Mouse (Mus musculus): ENCODE data around the gene Cldnd1. TPM values are rescaled to one million over a fixed set of nuclear protein-coding genes. Genes with fewer than 3 reads are reported as not detected.

Gene Cldnd1
- polyA plus RNA-seq, 1 experiment from 2014 or later: 96.1 TPM

DNA sequence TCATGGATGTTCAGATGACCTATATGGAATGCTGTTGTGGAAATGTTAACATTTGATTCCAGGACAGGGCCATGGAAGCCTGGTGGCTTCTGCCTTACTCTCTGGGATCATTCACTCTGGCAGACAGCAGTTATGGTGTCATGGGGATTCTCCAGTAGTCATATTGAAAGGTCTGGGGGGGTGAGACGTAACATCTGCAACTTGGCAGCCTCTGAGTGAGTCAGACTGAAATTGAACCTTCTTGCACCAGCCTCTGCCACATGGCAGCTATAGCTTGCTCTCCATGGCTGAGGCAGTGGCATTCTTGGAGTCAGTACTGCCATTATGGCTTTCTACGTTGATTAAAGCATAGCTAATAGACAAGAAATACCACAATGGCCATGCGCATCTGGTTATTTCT is 30.9 kb upstream of the Cldnd1 start:
- Histone ChIP-seq H3K4me2 (no peak overlapping the region), H3K9ac (no peak overlapping the region), H3K4me3 (no peak overlapping the region), H3K4me1 (peaks cover 4% of the 10 kb centered on the region; the same call in 1 of the 2 replicates), H3K27ac (replicated peaks) (no peak overlapping the region), H3K27me3 (replicated peaks) (no peaks in the 10 kb centered on the region), H3K36me3 (no peaks in the 10 kb centered on the region), H3K9me3 (no peaks in the 10 kb centered on the region)
- no peak for ATAC-seq (ENCODE audit: extremely low read depth, insufficient number of reproducible peaks, low FRiP score, low TSS enrichment)
- WGBS: 79% methylated on average over 3 of the region's 3 CpGs

- WGBS: 88% methylated on average over 1 of the region's 1 CpGs
- H3K36me3 ChIP-seq: no peaks in the 10 kb centered on the region
- H3K4me3 ChIP-seq: no peak overlapping the region
- no peaks in the 10 kb centered on the region for H3K9me3 ChIP-seq
- peaks cover 6% of the 10 kb centered on the region; the same call in 1 of the 2 replicates for H3K4me1 ChIP-seq
- H3K4me2 ChIP-seq: no peak overlapping the region
- H3K27ac ChIP-seq (replicated peaks): no peak overlapping the region
- no peaks in the 10 kb centered on the region for H3K27me3 ChIP-seq (replicated peaks)
- H3K9ac ChIP-seq: no peak overlapping the region
- ATAC-seq (ENCODE audit: extremely low read depth, insufficient number of reproducible peaks, low FRiP score, low TSS enrichment): no peak
Measured at GRCm38 (mm10) chr16:58697261-58697660, 30.4 kb upstream of the Cldnd1 start.

DNA sequence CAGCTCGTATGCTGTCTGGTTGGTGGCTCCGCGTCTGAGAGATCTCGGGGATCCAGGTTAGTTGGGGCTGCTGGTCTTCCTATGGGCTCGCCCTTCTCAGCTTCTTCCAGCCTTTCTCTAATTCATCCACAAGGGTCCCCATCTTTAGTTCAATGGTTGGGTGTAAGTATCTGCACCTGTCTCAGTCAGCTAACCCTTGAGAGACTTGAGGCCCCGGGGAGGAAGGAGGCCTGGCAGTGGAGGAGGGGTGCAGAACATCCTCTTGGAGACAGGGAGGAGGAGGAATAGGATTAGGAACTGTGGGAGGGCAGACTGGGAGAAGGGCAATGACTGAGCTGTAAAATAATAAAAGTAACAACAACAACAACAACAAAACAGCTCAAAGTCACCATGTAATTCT is 27.5 kb upstream of the Cldnd1 start:
- no peak for ATAC-seq (ENCODE audit: extremely low read depth, insufficient number of reproducible peaks, low FRiP score, low TSS enrichment)
- H3K4me1 ChIP-seq: peaks cover 25% of the 10 kb centered on the region
- H3K27me3 ChIP-seq (replicated peaks): no peaks in the 10 kb centered on the region
- H3K4me2 ChIP-seq: no peak overlapping the region
- H3K27ac ChIP-seq (replicated peaks): no peak overlapping the region
- no peak overlapping the region for H3K9ac ChIP-seq
- WGBS: 75% methylated on average over 6 of the region's 6 CpGs
- H3K9me3 ChIP-seq: no peaks in the 10 kb centered on the region
- H3K4me3 ChIP-seq: no peak overlapping the region
- H3K36me3 ChIP-seq: no peaks in the 10 kb centered on the region

GRCm38 (mm10) chr16:58700816-58701424 is 26.8 kb upstream of the Cldnd1 start:
- no peak for ATAC-seq (ENCODE audit: extremely low read depth, insufficient number of reproducible peaks, low FRiP score, low TSS enrichment)
- WGBS: 73% methylated on average over 12 of the region's 12 CpGs
- Histone ChIP-seq H3K27me3 (replicated peaks) (no peaks in the 10 kb centered on the region), H3K4me3 (no peak overlapping the region), H3K27ac (replicated peaks) (no peak overlapping the region), H3K9me3 (no peaks in the 10 kb centered on the region), H3K36me3 (no peaks in the 10 kb centered on the region), H3K4me2 (no peak overlapping the region), H3K4me1 (peaks cover 25% of the 10 kb centered on the region), H3K9ac (no peak overlapping the region)

DNA sequence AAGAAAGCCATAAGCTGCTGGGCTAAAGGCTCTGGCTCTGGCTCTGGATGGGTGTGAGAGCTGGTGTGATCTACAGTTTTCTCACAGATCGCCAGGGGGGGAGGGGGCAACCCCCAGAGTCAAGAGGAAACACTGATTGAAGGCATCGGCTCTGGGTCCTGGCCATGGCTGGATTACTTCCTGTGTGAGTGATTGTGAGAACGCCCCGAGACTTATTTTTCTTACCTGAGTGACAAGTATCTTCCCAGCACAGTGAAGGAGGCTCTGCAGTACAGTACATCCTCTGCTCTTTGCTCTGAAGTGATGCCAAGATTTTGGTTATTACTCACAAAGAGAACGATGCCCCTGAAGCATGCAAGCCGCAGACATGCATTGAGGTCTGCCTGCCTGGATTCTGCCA is 25.9 kb upstream of the Cldnd1 start:
- ATAC-seq (ENCODE audit: extremely low read depth, insufficient number of reproducible peaks, low FRiP score, low TSS enrichment): no peak
- H3K9ac ChIP-seq: no peak overlapping the region
- no peak overlapping the region for H3K4me3 ChIP-seq
- WGBS: 38% methylated on average over 6 of the region's 6 CpGs
- no peak overlapping the region for H3K4me2 ChIP-seq
- H3K9me3 ChIP-seq: no peaks in the 10 kb centered on the region
- peaks cover 25% of the 10 kb centered on the region for H3K4me1 ChIP-seq
- H3K27ac ChIP-seq (replicated peaks): no peak overlapping the region
- H3K36me3 ChIP-seq: no peaks in the 10 kb centered on the region
- no peaks in the 10 kb centered on the region for H3K27me3 ChIP-seq (replicated peaks)

DNA sequence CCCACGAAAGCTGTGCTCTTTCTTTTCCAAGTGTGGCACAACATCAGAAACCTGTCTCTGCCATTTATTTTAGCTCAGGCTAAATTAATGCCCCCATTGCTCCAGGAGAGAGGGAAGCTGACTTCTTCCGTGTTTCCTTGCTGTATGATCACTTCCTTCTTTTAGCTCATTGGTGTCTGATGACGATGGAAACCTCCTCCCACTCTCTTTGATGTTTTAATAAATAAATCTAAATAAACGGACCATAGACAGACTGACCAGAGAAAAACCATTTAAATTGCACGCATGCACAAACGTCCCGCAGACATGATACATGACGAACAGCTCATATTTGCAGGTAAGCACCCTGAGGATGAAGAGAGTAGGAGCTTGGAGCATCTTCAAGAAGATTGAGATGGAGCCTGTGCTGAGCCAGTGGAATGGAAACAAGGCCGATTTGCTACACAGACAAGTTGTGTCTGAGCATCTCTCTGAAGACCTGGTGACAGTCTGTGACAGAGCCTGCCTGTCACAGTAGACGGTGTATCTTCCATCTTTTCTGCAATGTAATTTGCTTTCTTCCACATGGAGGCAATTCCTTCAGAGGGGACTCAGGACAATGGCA is 25.3 kb upstream of the Cldnd1 start:
- peaks cover 25% of the 10 kb centered on the region for H3K4me1 ChIP-seq
- H3K9me3 ChIP-seq: no peaks in the 10 kb centered on the region
- WGBS: 74% methylated on average over 10 of the region's 10 CpGs
- H3K4me3 ChIP-seq: no peak overlapping the region
- H3K27ac ChIP-seq (replicated peaks): no peak overlapping the region
- no peak overlapping the region for H3K4me2 ChIP-seq
- H3K9ac ChIP-seq: no peak overlapping the region
- no peaks in the 10 kb centered on the region for H3K36me3 ChIP-seq
- ATAC-seq (ENCODE audit: extremely low read depth, insufficient number of reproducible peaks, low FRiP score, low TSS enrichment): no peak
- H3K27me3 ChIP-seq (replicated peaks): no peaks in the 10 kb centered on the region

GRCm38 (mm10) chr16:58703382-58704124 is 24.2 kb upstream of the Cldnd1 start:
- ATAC-seq (ENCODE audit: extremely low read depth, insufficient number of reproducible peaks, low FRiP score, low TSS enrichment): no peak
- peaks cover 25% of the 10 kb centered on the region for H3K4me1 ChIP-seq
- H3K9ac ChIP-seq: no peak overlapping the region
- H3K36me3 ChIP-seq: no peaks in the 10 kb centered on the region
- WGBS: 9% methylated on average over 10 of the region's 10 CpGs
- H3K4me3 ChIP-seq: peak overlapping the region; percentile 24; the same call in 1 of the 2 replicates
- H3K27me3 ChIP-seq (replicated peaks): no peaks in the 10 kb centered on the region
- H3K4me2 ChIP-seq: peak overlapping the region; percentile 52
- H3K9me3 ChIP-seq: no peaks in the 10 kb centered on the region
- H3K27ac ChIP-seq (replicated peaks): peak overlapping the region; percentile 61

- Histone ChIP-seq H3K4me2 (no peak overlapping the region), H3K9ac (no peak overlapping the region), H3K4me1 (peaks cover 25% of the 10 kb centered on the region), H3K9me3 (no peaks in the 10 kb centered on the region), H3K27ac (replicated peaks) (no peak overlapping the region), H3K27me3 (replicated peaks) (no peaks in the 10 kb centered on the region), H3K4me3 (no peak overlapping the region), H3K36me3 (no peaks in the 10 kb centered on the region)
- no peak for ATAC-seq (ENCODE audit: extremely low read depth, insufficient number of reproducible peaks, low FRiP score, low TSS enrichment)
Measured at GRCm38 (mm10) chr16:58704999-58705398, 22.7 kb upstream of the Cldnd1 start.

DNA sequence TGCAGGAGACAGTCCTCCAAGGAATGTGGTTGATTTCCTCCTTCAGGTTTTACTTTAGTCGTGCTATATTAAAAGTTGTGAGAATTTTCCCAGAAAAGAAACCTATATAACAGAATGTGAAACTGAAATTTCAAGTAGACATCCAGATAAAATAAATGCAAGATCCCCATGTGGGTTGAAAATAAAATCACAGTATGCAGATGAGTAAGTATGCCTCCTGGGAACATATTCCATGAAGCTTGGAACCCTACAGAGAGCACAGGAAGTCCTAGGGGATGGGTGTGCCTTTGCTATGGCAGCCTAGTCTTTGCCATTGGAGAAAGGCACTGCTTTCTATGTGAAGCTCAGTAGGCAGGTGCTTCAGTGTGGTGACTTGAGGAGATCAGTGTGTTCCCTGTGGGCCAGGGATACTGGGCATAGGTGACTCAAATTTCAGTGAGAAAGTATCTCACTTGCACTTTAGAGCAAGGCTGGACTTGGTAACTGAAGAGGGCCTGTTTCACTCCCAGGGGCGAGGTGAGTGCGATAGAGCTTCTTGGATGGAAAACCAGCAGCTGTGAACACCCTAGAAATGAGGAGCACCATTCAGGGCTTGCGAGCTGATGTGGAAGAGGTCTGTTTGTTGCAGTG is 20.3 kb upstream of the Cldnd1 start:
- Histone ChIP-seq H3K27ac (replicated peaks) (no peak overlapping the region), H3K27me3 (replicated peaks) (no peaks in the 10 kb centered on the region), H3K4me1 (peaks cover 19% of the 10 kb centered on the region), H3K4me2 (no peak overlapping the region), H3K4me3 (no peak overlapping the region), H3K9me3 (no peaks in the 10 kb centered on the region), H3K9ac (no peak overlapping the region), H3K36me3 (no peaks in the 10 kb centered on the region)
- no peak for ATAC-seq (ENCODE audit: extremely low read depth, insufficient number of reproducible peaks, low FRiP score, low TSS enrichment)
- 83% methylated on average over 4 of the region's 4 CpGs for WGBS

GRCm38 (mm10) chr16:58708601-58709475 is 18.9 kb upstream of the Cldnd1 start:
- Histone ChIP-seq H3K9ac (no peak overlapping the region), H3K4me1 (peaks cover 7% of the 10 kb centered on the region), H3K27me3 (replicated peaks) (no peaks in the 10 kb centered on the region), H3K4me2 (no peak overlapping the region), H3K36me3 (no peaks in the 10 kb centered on the region), H3K4me3 (no peak overlapping the region), H3K9me3 (no peaks in the 10 kb centered on the region), H3K27ac (replicated peaks) (no peak overlapping the region)
- WGBS: 78% methylated on average over 3 of the region's 3 CpGs
- no peak for ATAC-seq (ENCODE audit: extremely low read depth, insufficient number of reproducible peaks, low FRiP score, low TSS enrichment)

GRCm38 (mm10) chr16:58709536-58709935 is 18.2 kb upstream of the Cldnd1 start:
- WGBS: 76% methylated on average over 4 of the region's 4 CpGs
- no peak overlapping the region for H3K4me2 ChIP-seq
- 0 out of 2 replicates have a peak, but pooled peaks cover under 1% of the 10 kb centered on the region for H3K4me1 ChIP-seq
- H3K36me3 ChIP-seq: no peaks in the 10 kb centered on the region
- H3K27me3 ChIP-seq (replicated peaks): no peaks in the 10 kb centered on the region
- ATAC-seq (ENCODE audit: extremely low read depth, insufficient number of reproducible peaks, low FRiP score, low TSS enrichment): no peak
- no peak overlapping the region for H3K27ac ChIP-seq (replicated peaks)
- H3K4me3 ChIP-seq: no peak overlapping the region
- H3K9me3 ChIP-seq: no peaks in the 10 kb centered on the region
- H3K9ac ChIP-seq: no peak overlapping the region
